12 mouse cellular contexts compared by ENCODE assay signal in the genomic region with DNA sequence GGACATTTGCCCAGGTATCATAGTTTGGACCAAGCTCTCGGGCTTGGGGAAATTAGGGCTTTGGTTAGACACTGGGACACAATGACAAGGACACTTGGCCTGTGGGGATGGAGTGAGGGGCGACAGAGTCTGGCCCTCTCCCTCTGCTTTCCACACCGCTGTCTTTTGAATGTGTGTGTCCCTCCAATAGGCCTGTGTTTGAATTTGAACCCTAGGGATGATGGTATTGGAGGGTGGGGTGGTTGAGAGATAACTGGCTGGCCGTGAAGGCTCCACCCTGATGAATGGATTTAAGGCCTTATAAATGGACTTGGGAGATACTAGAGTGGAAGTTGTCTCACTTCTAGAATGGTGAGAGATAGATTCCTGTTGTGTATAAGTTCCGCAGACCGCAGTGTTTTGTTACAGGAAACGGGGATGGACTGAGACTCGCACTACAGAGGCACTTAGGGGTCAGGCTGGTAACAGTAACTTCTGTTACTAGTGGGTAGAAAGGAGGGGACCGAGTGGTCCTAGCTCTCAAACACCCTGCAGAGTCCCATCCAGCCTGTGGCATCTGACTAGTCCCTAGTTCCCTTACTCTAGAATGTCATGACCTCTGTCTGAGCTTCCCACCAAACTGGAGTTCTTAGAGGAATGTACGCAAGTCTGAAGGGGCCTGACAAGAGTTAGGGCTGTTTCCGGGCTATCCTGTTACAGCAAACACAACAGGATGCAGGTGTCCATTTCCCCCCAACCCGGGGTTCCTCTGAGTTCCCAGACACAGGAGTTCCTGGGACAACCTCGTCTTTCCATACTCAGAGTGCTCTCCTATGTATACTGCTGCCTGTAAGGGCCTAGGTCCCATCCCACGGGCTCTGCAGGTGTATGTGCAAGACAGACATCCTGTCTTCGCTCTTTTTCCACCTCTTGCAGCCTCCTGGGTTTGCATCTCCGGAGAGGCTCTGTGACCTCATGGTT. TPM values are rescaled to one million over a fixed set of nuclear protein-coding genes. Genes with fewer than 3 reads are reported as not detected.
DNase-seq lines count a peak whose midpoint lies in the region; ATAC-seq and TF ChIP-seq lines count a peak whose summit lies in the region.
"Had no signal": no experiment of that assay in that cellular context is flagged by ENCODE, and none has a peak within 500 bp of the region (broad histone marks: within the 10 kb centered on the region; RNA-seq: fewer than 3 reads in every experiment).

No protein-coding gene starts in this region.

- no peak for TF ChIP-seq EP300 in liver, postnatal 0 days (IDR thresholded peaks at IDR 0.05; ENCODE audit: low read depth)

- H3K4me1 ChIP-seq in liver, postnatal 0 days (ENCODE audit: insufficient read depth): peaks cover 32% of the 10 kb centered on the region
- H3K4me1 ChIP-seq in liver, embryonic 12.5 days: peaks cover 43% of the 10 kb centered on the region
- H3K4me1 ChIP-seq in forebrain, postnatal 0 days (ENCODE audit: insufficient read depth): 0 out of 2 replicates have a peak, but pooled peaks cover 3% of the 10 kb centered on the region

- H3K9ac ChIP-seq in liver, postnatal 0 days (replicated peaks): no peak overlapping the region
- no peak overlapping the region for H3K9ac ChIP-seq in liver, embryonic 12.5 days
- H3K9ac ChIP-seq in forebrain, postnatal 0 days: no peak overlapping the region
- H3K9ac ChIP-seq: midbrain, embryonic 12.5 days had no signal

- no peaks in the 10 kb centered on the region for H3K36me3 ChIP-seq in liver, postnatal 0 days (replicated peaks; ENCODE audit: insufficient read depth, low read length)
- no peaks in the 10 kb centered on the region for H3K36me3 ChIP-seq in liver, embryonic 12.5 days
- no peaks in the 10 kb centered on the region for H3K36me3 ChIP-seq in forebrain, postnatal 0 days (ENCODE audit: insufficient read depth)
- H3K36me3 ChIP-seq: midbrain, embryonic 12.5 days had no signal

- 40% methylated on average over 16 of the region's 16 CpGs for WGBS in liver, postnatal 0 days (ENCODE audit: insufficient replicate concordance)
- WGBS in liver, embryonic 12.5 days (ENCODE audit: insufficient replicate concordance): 31% methylated on average over 16 of the region's 16 CpGs
- WGBS in forebrain, postnatal 0 days: 80% methylated on average over 16 of the region's 16 CpGs

- H3K4me3 ChIP-seq in liver, postnatal 0 days (ENCODE audit: low read depth, low read length): no peak overlapping the region
- no peak overlapping the region for H3K4me3 ChIP-seq in liver, embryonic 12.5 days
- H3K4me3 ChIP-seq in forebrain, postnatal 0 days (ENCODE audit: low read depth, low read length): no peak overlapping the region
- H3K4me3 ChIP-seq: midbrain, embryonic 12.5 days had no signal

- no peak for TF ChIP-seq CTCF in liver, postnatal 0 days (IDR thresholded peaks at IDR 0.05; ENCODE audit: low read depth)
- TF ChIP-seq CTCF in forebrain, postnatal 0 days (IDR thresholded peaks at IDR 0.05; ENCODE audit: low read depth): no peak

- no peak for ATAC-seq in liver, postnatal 0 days
- ATAC-seq in liver, embryonic 12.5 days: no peak
- peak; percentile 24 for ATAC-seq in activated CD4-positive, CD25-positive, alpha-beta regulatory T cell, adult 4 months
- ATAC-seq in forebrain, postnatal 0 days: no peak

- peak overlapping the region; percentile 44; the same call in 1 of the 2 replicates for H3K27ac ChIP-seq in liver, postnatal 0 days (ENCODE audit: low read depth)
- H3K27ac ChIP-seq in liver, embryonic 12.5 days: no peak overlapping the region
- no peak overlapping the region for H3K27ac ChIP-seq in forebrain, postnatal 0 days (ENCODE audit: low read depth, low read length)
- H3K27ac ChIP-seq: midbrain, embryonic 12.5 days had no signal

- H3K4me2 ChIP-seq in liver, postnatal 0 days (ENCODE audit: low read depth, low read length): no peak overlapping the region
- H3K4me2 ChIP-seq in liver, embryonic 12.5 days: no peak overlapping the region
- H3K4me2 ChIP-seq in forebrain, postnatal 0 days (ENCODE audit: low read depth): no peak overlapping the region
- H3K4me2 ChIP-seq: midbrain, embryonic 12.5 days had no signal

- no peaks in the 10 kb centered on the region for H3K9me3 ChIP-seq in liver, postnatal 0 days (ENCODE audit: low read length)
- no peaks in the 10 kb centered on the region for H3K9me3 ChIP-seq in liver, embryonic 12.5 days (replicated peaks)
- no peaks in the 10 kb centered on the region for H3K9me3 ChIP-seq in forebrain, postnatal 0 days (ENCODE audit: low read length)
- H3K9me3 ChIP-seq: midbrain, embryonic 12.5 days had no signal

- no peaks in the 10 kb centered on the region for H3K27me3 ChIP-seq in liver, postnatal 0 days (ENCODE audit: insufficient read depth, low read length)
- H3K27me3 ChIP-seq in liver, embryonic 12.5 days (replicated peaks): peaks cover 31% of the 10 kb centered on the region
- H3K27me3 ChIP-seq in forebrain, postnatal 0 days (ENCODE audit: insufficient read depth, low read length): no peaks in the 10 kb centered on the region
- H3K27me3 ChIP-seq: midbrain, embryonic 12.5 days had no signal

- DNase-seq in embryo, embryonic 10.5 days (ENCODE audit: low spot score): peak; percentile 50
- DNase-seq in embryo, embryonic 10 days (ENCODE audit: low spot score): no peak
- DNase-seq in liver, postnatal 0 days: no peak
- DNase-seq in naive thymus-derived CD4-positive, alpha-beta T cell, adult 2 months (ENCODE audit: low read depth): peak; percentile 79
- DNase-seq in spleen, adult 12 weeks (ENCODE audit: low spot score): no peak
- DNase-seq in forebrain, postnatal 0 days: no peak
- DNase-seq: heart, postnatal 4 days; kidney, postnatal 36 days had no signal

RNA-seq across cellular contexts. Expression of a gene that starts 11.5 kb away (rescaled TPM):
- 1.5 and 1.6 TPM in 2 replicates for polyA plus RNA-seq in liver, postnatal 0 days (2015; fragmentation: Nextera tagmentation; extraction: Ambion mirVana)
- 0.39 and 0.44 TPM in 2 replicates for polyA plus RNA-seq in liver, embryonic 12.5 days (2016; fragmentation: Nextera tagmentation; extraction: Ambion mirVana)
- 100 to 1,000 TPM; 243 to 261 TPM for polyA plus RNA-seq in activated CD4-positive, CD25-positive, alpha-beta regulatory T cell, adult 4 months (2017; shearing (Covaris generic))
- 0.38 TPM in 1 of 2 replicates, not detected in the other for total RNA-seq in forebrain, postnatal 0 days (2014; rRNA removed)
- 0.06 and 0.17 TPM in 2 replicates for polyA plus RNA-seq in forebrain, postnatal 0 days (2015; fragmentation: Nextera tagmentation; extraction: Ambion mirVana)
- total RNA-seq: left cerebral cortex, postnatal 36 days had no signal

RNA-seq across cellular contexts. Expression of a gene that starts 54.3 kb away (rescaled TPM):
- polyA plus RNA-seq in liver, postnatal 0 days (2015; fragmentation: Nextera tagmentation; extraction: Ambion mirVana): 0.25 and 0.31 TPM in 2 replicates
- 0.17 and 0.39 TPM in 2 replicates for polyA plus RNA-seq in liver, embryonic 12.5 days (2016; fragmentation: Nextera tagmentation; extraction: Ambion mirVana)
- not detected for polyA plus RNA-seq in activated CD4-positive, CD25-positive, alpha-beta regulatory T cell, adult 4 months (2017; shearing (Covaris generic))
- 0.48 TPM in 1 of 2 replicates, not detected in the other for total RNA-seq in forebrain, postnatal 0 days (2014; rRNA removed)
- 0.29 TPM in 1 of 2 replicates, not detected in the other for polyA plus RNA-seq in forebrain, postnatal 0 days (2015; fragmentation: Nextera tagmentation; extraction: Ambion mirVana)

Comparison
In these comparisons a context has a peak if more than half of its experiments do, and no peak if none do; other contexts are left out.
1. DNase-seq: peak in embryo, embryonic 10.5 days (single experiment) and naive thymus-derived CD4-positive, alpha-beta T cell, adult 2 months (single experiment); none in embryo, embryonic 10 days (single experiment), liver, postnatal 0 days (single experiment), spleen, adult 12 weeks (single experiment) and forebrain, postnatal 0 days (single experiment).
2. RNA of a gene that starts 11.5 kb away (polyA plus RNA-seq): 243 to 261 TPM in activated CD4-positive, CD25-positive, alpha-beta regulatory T cell, adult 4 months; 1.5 to 1.6 TPM in liver, postnatal 0 days, 0.39 to 0.44 TPM in liver, embryonic 12.5 days and 0.06 to 0.17 TPM in forebrain, postnatal 0 days; every median in the first group is over 10 times any median in the second.